Mouse (Mus musculus): ENCODE data around the gene Gm10282. TPM values are rescaled to one million over a fixed set of nuclear protein-coding genes. Genes with fewer than 3 reads are reported as not detected.

The Gm10282 gene
- total RNA-seq, 2 experiments from 2014 or later, result 3.9 to 6.2 TPM

DNA sequence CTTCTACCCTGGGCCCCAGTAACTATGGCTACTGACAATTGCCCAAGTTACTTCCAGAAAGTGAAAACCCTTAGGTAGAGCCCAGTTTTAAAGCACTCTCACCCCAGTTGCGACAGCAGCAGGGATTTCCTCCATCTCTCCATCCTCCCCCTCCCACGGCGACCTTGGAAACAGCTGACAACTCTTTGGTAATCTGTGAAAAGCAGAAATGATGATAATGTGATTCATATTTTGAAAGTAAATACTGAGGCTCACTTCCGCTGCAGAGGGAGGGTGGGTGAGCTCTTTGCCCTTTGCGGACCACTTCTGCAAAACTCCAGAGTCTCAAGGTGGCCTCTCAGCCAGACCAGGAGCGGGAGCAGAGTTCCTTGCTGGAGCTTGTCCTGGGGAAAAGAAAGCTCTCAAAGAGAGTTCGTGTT, 17.4 kb upstream of the Gm10282 start:
- no peak for DNase-seq (ENCODE audit: extremely low spot score in 1 of 2, low spot score in 2 of 2)
- Histone ChIP-seq H3K27ac (peak overlapping the region; percentile 79), H3K4me3 (peak overlapping the region; percentile 27)
- TF ChIP-seq CTCF (IDR thresholded peaks at IDR 0.05), result no peak
- intact Hi-C loops (cut with DNase I), result loop anchor here (2.0 kb wide), 1 partner anchor 36 kb away; no protein-coding TSS in a partner anchor

DNA sequence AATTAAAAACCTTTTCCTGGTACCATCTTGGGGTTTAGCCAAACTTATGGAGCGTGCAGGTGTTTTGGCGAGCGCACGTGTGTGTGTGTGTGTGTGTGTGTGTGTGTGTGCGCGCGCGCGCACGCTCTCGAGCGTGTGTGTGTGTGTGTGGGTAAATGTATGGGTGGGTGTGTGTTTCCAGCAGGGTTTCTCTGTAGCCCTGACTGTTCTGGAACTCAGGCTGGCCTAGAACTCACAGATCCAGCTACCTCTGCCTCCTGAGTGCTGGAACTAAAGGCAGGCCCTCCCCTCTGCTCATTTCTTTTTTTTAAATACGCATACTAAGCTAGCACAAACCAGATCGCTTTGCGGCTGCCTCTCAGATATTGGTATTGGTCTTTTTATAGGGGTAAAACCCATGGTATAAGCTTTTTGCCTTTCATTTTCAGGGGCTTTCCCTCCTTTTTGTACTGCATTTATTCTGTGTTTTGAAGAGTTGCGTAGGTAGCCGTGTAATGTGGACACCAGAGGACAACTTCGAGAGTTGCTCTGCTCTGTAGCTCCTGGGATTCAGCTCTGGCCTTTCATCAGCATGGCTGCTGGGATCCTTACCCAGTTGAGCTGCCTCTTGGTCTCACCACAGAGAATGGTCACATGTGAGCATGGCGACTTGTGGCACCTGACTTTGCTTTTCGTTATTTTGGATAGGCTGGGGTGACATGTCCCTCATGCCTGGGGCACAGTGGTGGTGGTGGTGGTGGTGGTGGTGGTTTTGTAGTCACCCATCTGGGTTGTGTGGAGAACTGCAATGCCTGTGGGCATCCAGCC, 16.8 kb upstream of the Gm10282 start:
- TF ChIP-seq CTCF (IDR thresholded peaks at IDR 0.05), result no peak
- DNase-seq (ENCODE audit: extremely low spot score in 1 of 2, low spot score in 2 of 2), result no peak
- Histone ChIP-seq H3K4me3 (peak overlapping the region; percentile 66), H3K27ac (0 out of 2 replicates have a peak overlapping the region, but pooled peaks have one; percentile 34)
- intact Hi-C loops (cut with DNase I), result loop anchor here (2.0 kb wide), 1 partner anchor 37 kb away; no protein-coding TSS in a partner anchor

DNA sequence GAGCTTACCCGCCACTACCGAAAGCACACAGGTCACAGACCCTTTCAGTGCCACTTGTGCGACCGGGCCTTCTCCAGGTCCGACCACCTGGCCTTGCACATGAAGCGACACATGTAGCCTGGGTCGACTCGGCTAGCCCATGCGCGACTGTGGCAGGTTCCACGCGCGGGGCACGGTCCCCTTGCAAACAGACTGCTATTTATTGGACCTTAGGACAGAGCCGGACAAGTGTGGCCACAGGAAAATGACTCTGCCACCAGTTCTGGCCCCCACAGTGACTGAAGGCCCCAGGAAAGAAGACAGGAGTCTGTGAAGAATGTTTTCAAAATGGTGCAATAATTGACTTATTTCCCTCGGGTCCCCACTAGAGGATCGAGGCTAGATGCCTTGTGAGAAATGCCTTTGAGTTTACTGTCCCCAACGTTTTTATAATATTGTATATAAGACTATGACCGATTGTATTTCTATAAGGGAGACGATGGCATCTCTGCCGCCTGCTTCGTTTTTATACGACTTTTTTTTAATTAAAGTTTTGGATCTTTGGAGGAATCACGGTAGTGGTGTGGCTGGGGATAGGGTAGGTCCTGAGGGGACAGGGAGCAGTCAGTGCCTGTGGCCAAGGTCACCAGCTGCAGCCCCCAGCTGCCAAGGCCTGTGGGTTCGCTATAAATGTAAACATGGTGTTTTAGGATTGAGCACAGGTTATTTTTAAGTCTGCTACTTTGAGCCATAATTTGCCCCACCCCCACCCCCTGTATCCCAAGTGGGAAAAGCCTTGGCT, 15.9 kb upstream of the Gm10282 start:
- peak overlapping the region; percentile 47; the same call in 1 of the 2 replicates for H3K27ac ChIP-seq
- DNase-seq (ENCODE audit: extremely low spot score in 1 of 2, low spot score in 2 of 2), result no peak
- no peak for TF ChIP-seq CTCF (IDR thresholded peaks at IDR 0.05)
- H3K4me3 ChIP-seq, result peak overlapping the region; percentile 66
- intact Hi-C loops (cut with DNase I), result no loop called here

DNA sequence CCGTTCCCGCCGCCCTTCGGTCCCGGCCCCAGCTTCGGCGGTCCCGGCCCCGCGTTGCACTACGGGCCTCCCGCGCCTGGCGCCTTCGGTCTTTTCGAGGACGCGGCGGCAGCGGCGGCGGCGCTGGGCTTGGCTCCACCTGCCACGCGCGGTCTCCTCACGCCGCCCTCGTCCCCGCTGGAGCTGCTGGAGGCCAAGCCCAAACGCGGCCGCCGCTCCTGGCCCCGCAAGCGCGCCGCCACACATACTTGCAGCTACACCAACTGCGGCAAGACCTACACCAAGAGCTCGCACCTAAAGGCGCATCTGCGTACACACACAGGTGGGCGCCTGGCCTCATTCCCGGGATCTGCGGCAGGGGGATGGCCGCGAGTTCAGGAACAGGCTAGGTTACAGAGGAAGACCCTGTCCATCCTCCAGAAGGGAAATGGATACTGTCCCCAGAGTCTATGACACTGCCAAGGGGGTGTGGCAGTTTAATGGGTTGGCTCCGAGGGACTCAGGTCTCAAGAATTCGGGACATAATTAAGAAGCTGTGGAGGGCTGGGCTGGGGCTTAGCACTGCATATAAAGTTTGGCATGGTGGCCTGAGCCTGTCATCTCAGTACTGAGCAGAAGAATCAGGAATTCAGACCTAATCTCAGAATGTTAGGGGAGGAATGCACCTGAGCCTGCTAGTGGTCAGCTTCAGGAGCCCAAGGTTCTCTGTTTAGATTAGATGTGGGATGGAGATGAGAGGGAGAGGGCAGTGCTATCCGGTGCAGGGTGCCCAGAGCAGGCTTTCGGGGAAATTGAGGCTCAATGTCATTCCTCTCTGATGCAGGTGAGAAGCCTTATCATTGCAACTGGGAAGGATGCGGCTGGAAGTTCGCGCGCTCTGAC, 15.1 kb upstream of the Gm10282 start:
- intact Hi-C loops (cut with DNase I), result no loop called here
- peak overlapping the region; percentile 67 for H3K27ac ChIP-seq
- no peak for TF ChIP-seq CTCF (IDR thresholded peaks at IDR 0.05)
- H3K4me3 ChIP-seq, result peak overlapping the region; percentile 66
- peak in 1 of 2 experiments; percentile 40 for DNase-seq (ENCODE audit: extremely low spot score in 1 of 2, low spot score in 2 of 2)

DNA sequence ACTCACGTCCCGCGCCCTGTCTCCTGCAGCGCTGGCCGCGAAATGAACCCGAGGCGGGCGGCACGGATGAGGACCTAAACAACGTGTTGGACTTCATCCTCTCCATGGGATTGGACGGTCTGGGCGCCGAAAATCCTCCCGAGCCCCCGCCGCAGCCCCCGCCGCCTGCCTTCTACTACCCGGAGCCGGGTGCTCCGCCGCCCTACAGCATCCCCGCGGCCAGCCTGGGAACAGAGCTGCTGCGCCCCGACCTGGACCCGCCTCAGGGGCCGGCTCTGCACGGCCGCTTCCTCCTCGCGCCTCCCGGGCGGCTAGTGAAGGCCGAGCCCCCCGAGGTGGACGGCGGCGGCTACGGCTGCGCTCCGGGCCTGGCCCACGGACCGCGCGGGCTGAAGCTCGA, 14.3 kb upstream of the Gm10282 start:
- Histone ChIP-seq H3K4me3 (peak overlapping the region; percentile 66), H3K27ac (peak overlapping the region; percentile 77)
- no peak for DNase-seq (ENCODE audit: extremely low spot score in 1 of 2, low spot score in 2 of 2)
- TF ChIP-seq CTCF (IDR thresholded peaks at IDR 0.05), result no peak
- intact Hi-C loops (cut with DNase I), result no loop called here

DNA sequence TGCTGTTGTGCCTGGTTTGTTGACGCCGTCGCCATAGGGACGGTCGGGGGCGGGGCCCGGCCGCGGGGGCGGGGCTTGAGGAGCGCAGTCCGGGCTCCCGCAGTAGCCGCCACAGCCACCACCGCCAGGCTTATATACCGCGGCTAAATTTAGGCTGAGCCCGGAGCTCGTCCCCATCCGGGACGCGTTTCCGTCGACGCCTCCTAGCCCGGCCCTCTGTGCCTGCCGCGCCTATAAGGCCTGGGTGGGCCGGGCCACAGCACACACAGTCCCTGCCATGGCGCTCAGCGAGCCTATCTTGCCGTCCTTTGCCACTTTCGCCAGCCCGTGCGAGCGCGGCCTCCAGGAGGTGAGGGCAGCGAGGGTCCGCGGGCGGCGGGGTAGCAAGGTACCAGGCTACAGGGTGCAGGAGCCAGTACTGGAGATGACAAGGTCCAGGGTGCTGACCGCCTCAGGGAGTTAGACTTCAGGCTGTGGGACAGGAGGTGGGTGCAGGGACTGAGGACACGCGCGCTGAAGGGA, 13.8 kb upstream of the Gm10282 start, which contains the start of gene Klf2:
TSS of gene Klf2 (plus strand) at position 233 of the 522 bp plus-strand sequence.
- TF ChIP-seq CTCF (IDR thresholded peaks at IDR 0.05), result no peak; the same call in 1 of the 2 replicates
- peak; percentile 85 to 88 for DNase-seq (ENCODE audit: extremely low spot score in 1 of 2, low spot score in 2 of 2)
- peak within 1 kb of the TSS; percentile 66 for H3K4me3 ChIP-seq
- intact Hi-C loops (cut with DNase I), result no loop called here
- peak within 1 kb of the TSS; percentile 77 for H3K27ac ChIP-seq

DNA sequence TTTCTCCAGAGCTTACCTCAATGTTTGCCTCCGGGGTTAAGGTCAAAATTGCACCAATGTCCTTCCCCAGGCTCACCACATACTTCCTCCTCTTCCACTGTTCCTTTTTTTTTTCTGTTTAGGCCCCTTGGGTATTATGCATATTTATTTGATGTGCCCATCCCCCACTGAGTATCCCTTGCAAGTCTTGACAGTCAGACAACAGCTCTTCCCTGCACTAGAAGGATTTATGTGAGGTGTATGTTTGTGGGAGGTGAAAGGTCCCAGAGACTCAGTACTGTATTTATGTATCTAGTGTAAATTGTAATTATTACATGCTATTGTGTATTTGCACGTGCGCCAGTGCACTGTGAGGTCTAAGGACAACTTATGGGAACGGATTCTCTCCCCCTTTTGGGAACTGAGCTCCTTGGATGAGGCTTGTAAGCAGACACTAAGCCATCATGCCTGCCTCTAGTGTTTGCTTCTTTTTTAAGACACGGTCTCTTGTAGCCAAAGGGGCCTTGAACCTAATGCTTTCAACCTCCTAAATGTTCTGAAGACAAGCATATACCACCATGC, 12.8 kb upstream of the Gm10282 start:
- no peak for DNase-seq (ENCODE audit: extremely low spot score in 1 of 2, low spot score in 2 of 2)
- H3K27ac ChIP-seq, result no peak overlapping the region
- H3K4me3 ChIP-seq, result no peak overlapping the region
- no peak for TF ChIP-seq CTCF (IDR thresholded peaks at IDR 0.05)
- intact Hi-C loops (cut with DNase I), result no loop called here

DNA sequence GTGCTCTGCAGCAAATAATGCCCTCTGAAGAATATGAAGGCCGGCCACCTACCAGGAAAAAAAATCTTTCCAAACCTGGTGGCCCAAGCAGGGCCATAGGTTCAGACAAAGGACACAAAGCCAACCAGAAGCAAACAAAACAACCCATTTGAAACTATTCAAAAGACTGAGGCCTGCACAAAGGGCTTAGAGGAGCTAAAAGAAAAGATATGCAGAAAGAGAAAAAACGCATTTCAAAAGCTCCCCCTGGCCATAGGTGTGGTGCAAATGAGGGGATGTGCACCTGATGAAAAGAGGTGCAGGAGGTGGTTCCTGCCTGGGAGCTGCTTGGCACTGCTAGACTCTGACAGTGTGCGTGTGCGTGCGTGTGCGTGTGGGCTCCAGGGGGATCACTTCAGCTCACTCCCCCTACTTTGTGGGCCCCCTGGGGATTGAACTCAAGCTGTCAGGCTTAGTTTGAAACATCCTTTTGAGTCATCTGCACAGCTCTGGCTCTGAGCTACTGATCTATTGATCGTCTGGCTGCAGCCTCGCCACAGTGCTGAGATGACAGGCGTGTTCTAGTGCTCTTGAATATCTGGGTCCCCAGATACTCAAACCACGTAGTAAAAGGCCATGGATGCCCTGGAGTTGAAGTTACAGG, 11.1 kb upstream of the Gm10282 start:
- intact Hi-C loops (cut with DNase I), result no loop called here
- Histone ChIP-seq H3K4me3 (no peak overlapping the region), H3K27ac (no peak overlapping the region)
- TF ChIP-seq CTCF (IDR thresholded peaks at IDR 0.05), result no peak
- DNase-seq (ENCODE audit: extremely low spot score in 1 of 2, low spot score in 2 of 2), result no peak

DNA sequence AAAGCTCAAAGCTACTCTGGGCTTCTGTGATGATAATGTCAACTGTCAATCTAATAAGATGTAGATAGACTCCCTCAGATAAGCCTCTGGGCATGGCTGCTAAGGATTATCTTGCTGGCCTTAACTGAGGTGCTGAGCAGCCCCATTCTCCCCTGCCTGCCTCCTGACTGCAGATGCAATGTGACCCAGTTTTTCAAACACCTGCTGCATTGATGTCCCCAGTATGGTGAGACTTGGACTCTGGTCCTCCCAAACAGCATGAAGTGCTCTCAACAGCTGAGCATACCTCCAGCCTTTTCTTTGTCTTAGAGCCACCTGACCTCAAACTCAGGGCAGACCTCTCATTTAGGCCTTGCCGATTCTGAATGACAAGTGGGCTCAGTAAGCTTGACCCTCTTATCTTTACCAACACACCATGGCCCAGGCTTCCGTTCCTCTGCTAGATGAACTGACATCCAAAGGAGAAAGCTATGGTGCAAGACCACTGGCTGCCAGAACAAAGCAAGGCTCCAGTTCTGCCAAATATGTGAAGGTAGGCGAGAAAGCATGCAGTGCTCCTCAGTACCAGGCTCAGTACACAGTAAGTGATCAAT, 8.0 kb upstream of the Gm10282 start:
- Histone ChIP-seq H3K27ac (no peak overlapping the region), H3K4me3 (no peak overlapping the region)
- no peak for TF ChIP-seq CTCF (IDR thresholded peaks at IDR 0.05)
- intact Hi-C loops (cut with DNase I), result no loop called here
- DNase-seq (ENCODE audit: extremely low spot score in 1 of 2, low spot score in 2 of 2), result no peak
